Mouse (Mus musculus): ENCODE results near the gene Adad2.

DNA sequence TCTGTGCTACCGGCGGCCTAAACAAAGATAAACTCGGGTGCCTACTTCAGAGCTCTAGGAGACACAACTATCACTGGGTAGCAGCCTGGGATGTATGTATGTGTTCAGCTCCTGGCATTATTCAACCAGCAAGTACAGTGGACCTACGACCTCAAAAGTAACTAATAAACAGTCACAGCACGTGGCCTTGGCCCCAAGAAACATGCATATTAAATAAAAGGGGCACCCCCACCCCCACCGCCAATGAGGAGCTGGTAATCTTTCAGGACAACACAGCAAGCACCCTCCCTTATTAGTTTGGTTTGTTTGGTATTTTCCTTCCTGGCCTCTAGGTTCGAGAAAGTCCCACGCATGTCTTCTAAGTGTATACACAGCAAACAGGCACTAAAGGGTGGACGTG lies 44.3 kb upstream of the Adad2 start:
- TF ChIP-seq CTCF (IDR thresholded peaks at IDR 0.05; ENCODE audit: borderline replicate concordance, extremely low read depth, insufficient read depth, insufficient read length) = no peak
- TF ChIP-seq POLR2A (IDR thresholded peaks at IDR 0.05; ENCODE audit: borderline replicate concordance, extremely low read depth, insufficient read depth, insufficient read length, poor library complexity, severe bottlenecking) = no peak
